Mouse (Mus musculus) ES-E14 (cell line): ENCODE results near the gene Phf10. TPM values are rescaled to one million over a fixed set of nuclear protein-coding genes. Genes with fewer than 3 reads are reported as not detected.
A peak's percentile ranks its signal among the peaks of the same experiment; 100 is the strongest.

Experiments
- DNase-seq: peaks from one replicate; pipeline ENCODE4 v3.0.0-alpha.2; 2013; ENCODE audit warnings: low read depth, low spot score
- H3K27ac ChIP-seq: 2 replicates; pipeline ENCODE4 v1.5.1; 2012; ENCODE audit warnings: low read depth, mild to moderate bottlenecking, low read length, moderate library complexity, mixed read lengths; ENCODE audit not compliant: poor library complexity, insufficient read depth, severe bottlenecking
- H3K36me3 ChIP-seq: 2 replicates; pipeline ENCODE4 v1.6.1; 2012; ENCODE audit warnings: mild to moderate bottlenecking, low read length, moderate library complexity, mixed read lengths; ENCODE audit not compliant: control insufficient read depth, poor library complexity, insufficient read depth, severe bottlenecking
- H3K4me1 ChIP-seq, 2 experiments: fragments of 150-350 bp in 1 of 2; sonication (generic) in 1 of 2; 2 replicates each; pipeline ENCODE4 v1.6.1; 2012; ENCODE audit warnings: low read length in 2 of 2, mild to moderate bottlenecking in 1 of 2, mixed read lengths in 1 of 2; ENCODE audit not compliant: control insufficient read depth in 2 of 2, insufficient read depth in 2 of 2, poor library complexity in 1 of 2
- H3K4me3 ChIP-seq, 2 experiments: fragments of 150-350 bp in 1 of 2; sonication (generic) in 1 of 2; 2 replicates each; pipeline ENCODE4 v1.5.1; 2012; ENCODE audit warnings: low read length in 2 of 2, low read depth in 1 of 2, mild to moderate bottlenecking in 1 of 2, mixed read lengths in 1 of 2; ENCODE audit not compliant: insufficient read depth in 1 of 2, poor library complexity in 1 of 2, severe bottlenecking in 1 of 2
- H3K9ac ChIP-seq: 2 replicates; pipeline ENCODE4 v1.6.1; 2012; ENCODE audit warnings: low read depth, mild to moderate bottlenecking, low read length, mixed read lengths; ENCODE audit not compliant: poor library complexity, insufficient read depth, severe bottlenecking
- H3K9me3 ChIP-seq: fragments of 150-350 bp; sonication (generic); 2 replicates; pipeline ENCODE4 v1.6.1; 2012; ENCODE audit warnings: low read depth, mild to moderate bottlenecking, low read length; ENCODE audit not compliant: control insufficient read depth, insufficient read depth
- CHD2 ChIP-seq: IDR thresholded peaks from 2 replicates; pipeline ENCODE4 v1.6.1; 2014; ENCODE audit warnings: mild to moderate bottlenecking, low read depth, low read length, inconsistent platforms
- HCFC1 ChIP-seq: IDR thresholded peaks from 2 replicates; pipeline ENCODE4 v1.6.1; 2012; ENCODE audit warnings: low read length, inconsistent platforms, borderline replicate concordance; ENCODE audit not compliant: insufficient read depth
- MAFK ChIP-seq: IDR thresholded peaks from 2 replicates; pipeline ENCODE4 v1.6.1; 2014; ENCODE audit warnings: mild to moderate bottlenecking, low read depth, low read length, inconsistent platforms; ENCODE audit not compliant: insufficient read depth
- ZC3H11A ChIP-seq: IDR thresholded peaks from 2 replicates; pipeline ENCODE4 v1.6.1; 2012; ENCODE audit warnings: low read depth, mild to moderate bottlenecking, inconsistent platforms, low read length, borderline replicate concordance
- ZNF384 ChIP-seq: IDR thresholded peaks from 2 replicates; pipeline ENCODE4 v1.6.1; 2012; ENCODE audit warnings: low read depth, low read length, inconsistent platforms
- in situ Hi-C, 2 experiments: fragments of 600-800 bp; cut with MboI; formaldehyde crosslinking; loops; one replicate each; pipeline ENCODE4 v1.15.1; 2025; ENCODE audit warnings: low sequenced_read_pairs in 2 of 2, inconsistent platforms in 1 of 2; ENCODE audit not compliant: unreplicated experiment in 2 of 2
- total RNA-seq: library from RNA; depleted of rRNA; stranded (reverse); fragments of 300-350 nt; gene quantifications from 2 replicates; pipeline ENCODE4 v1.2.3, GENCODE M21; 2012

Phf10 gene
- total RNA-seq, 1 experiment: 65.6 TPM

DNA sequence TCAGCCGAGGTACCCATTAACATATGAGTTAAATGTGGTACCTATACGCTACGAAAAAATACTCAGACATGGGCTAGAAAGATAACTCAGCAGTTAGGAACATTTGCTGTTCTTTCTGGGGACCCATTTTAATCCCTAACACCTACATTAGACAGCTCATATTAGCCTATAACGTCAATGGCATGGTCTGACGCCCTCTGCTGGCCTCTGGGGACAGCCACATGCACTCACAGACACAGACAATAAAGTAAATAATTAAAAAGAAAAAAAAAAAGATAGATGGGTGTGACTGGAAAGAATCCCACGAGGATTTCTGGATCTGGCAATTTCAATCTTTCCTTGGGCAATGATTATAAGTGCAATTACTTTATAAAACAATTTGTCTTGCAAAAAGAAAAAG, 48.7 kb downstream of the Phf10 start:
- H3K27ac ChIP-seq: no peak overlapping the region
- in situ Hi-C loops: no loop called here
- no peak overlapping the region for H3K9ac ChIP-seq
- H3K36me3 ChIP-seq: no peaks in the 10 kb centered on the region
- peak; percentile 36 for DNase-seq
- H3K4me1 ChIP-seq: no peaks in the 10 kb centered on the region
- peak; percentile 57; the same call in 1 of the 2 replicates for TF ChIP-seq ZNF384
- no peak for TF ChIP-seq HCFC1
- H3K9me3 ChIP-seq: no peaks in the 10 kb centered on the region
- H3K4me3 ChIP-seq: no peak overlapping the region

DNA sequence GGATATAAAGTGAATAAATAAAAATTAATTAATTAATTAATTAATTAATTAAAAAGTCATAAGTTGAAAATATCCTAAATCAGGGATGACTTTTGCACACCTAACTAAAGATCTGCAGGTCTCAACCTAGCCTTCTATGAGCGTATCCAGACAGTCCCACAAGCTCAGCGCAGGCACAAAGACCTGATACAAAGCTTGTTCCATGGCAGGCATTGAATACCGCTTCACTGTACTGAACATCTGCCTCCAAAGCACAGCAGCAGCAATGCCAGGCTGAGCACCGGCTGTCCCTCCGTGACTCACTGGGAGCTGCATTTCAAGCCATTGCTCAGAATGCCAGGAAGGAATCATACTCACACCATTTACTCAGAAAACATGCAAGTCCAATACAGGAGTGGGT, 50.3 kb downstream of the Phf10 start:
- Histone ChIP-seq H3K36me3 (no peaks in the 10 kb centered on the region), H3K27ac (no peak overlapping the region), H3K9ac (no peak overlapping the region), H3K9me3 (no peaks in the 10 kb centered on the region), H3K4me1 (no peaks in the 10 kb centered on the region), H3K4me3 (no peak overlapping the region)
- in situ Hi-C loops: no loop called here
- TF ChIP-seq ZC3H11A (no peak), HCFC1 (no peak), CHD2 (no peak), ZNF384 (no peak), MAFK (no peak)
- no peak for DNase-seq

DNA sequence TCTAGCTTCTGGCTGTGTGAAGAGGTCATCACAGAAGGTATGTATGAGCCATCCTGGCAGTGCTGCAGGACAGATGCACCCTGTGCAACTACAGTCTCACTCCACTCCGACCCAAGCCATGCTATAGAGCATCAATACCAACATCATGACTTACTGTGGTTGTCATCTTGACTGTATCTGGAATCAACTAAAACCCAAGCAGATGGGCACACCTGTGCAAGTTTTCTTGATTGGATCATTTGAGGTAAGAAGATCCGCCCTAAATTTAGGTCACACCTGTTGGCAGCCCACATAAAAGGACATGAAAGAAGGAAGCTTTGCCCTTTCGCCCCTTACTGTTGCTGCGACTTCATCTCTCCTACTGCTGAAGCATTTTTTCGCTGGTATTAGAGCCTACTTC, 51.7 kb downstream of the Phf10 start:
- H3K36me3 ChIP-seq: no peaks in the 10 kb centered on the region
- no peak for DNase-seq
- H3K9me3 ChIP-seq: no peaks in the 10 kb centered on the region
- no peak overlapping the region for H3K4me3 ChIP-seq
- no peaks in the 10 kb centered on the region for H3K4me1 ChIP-seq
- no peak overlapping the region for H3K27ac ChIP-seq
- no peak overlapping the region for H3K9ac ChIP-seq
- TF ChIP-seq CHD2 (no peak), HCFC1 (no peak), MAFK (no peak), ZNF384 (no peak), ZC3H11A (no peak)
- in situ Hi-C loops: loop anchor here (10.0 kb wide), 3 partner anchors 365 to 675 kb away; no protein-coding TSS in a partner anchor

DNA sequence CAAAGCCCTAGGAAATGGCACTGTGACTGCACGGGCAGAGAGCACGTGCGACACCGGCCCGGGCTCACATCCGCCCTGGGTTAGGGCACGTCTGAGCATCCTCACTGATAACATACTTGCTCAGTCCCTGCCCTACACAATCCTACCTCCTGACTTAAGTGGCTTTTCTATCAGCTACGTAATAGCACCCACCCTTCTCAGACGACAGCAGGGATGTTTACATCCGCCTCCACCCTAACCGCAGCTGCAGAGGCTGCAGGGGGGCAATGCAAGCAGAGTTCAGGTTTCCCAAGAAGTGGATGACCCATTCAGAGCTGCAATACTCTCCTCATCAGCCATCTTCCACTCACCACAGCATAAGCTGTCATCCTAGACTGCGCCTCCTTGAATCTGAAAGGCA, 53.9 kb downstream of the Phf10 start:
- H3K9ac ChIP-seq: no peak overlapping the region
- no peaks in the 10 kb centered on the region for H3K9me3 ChIP-seq
- H3K36me3 ChIP-seq: no peaks in the 10 kb centered on the region
- in situ Hi-C loops: loop anchor here (10.0 kb wide), 3 partner anchors 362 to 672 kb away; no protein-coding TSS in a partner anchor
- H3K27ac ChIP-seq: no peak overlapping the region
- TF ChIP-seq MAFK (no peak), ZNF384 (no peak)
- no peak overlapping the region for H3K4me3 ChIP-seq
- no peaks in the 10 kb centered on the region for H3K4me1 ChIP-seq
- DNase-seq: no peak

DNA sequence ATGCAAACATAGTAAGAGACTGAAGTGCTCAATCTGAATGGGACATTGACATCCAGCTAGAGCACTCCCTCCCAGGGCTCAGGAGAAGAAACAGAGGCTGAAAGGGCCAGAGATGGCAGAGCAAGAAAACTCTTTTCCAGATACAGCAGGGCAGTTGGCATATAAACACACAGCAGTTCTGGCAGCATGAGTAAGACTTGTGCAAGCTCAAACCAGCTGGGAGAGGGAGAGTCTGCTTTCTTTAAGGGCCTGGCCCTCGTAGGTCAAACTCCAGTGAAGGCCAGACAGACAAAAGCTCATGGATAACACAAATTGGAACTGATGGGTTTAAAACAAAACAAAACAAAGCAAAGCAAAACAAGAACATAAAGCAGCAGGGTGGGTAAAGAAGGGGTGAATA, 54.5 kb downstream of the Phf10 start:
- Histone ChIP-seq H3K36me3 (no peaks in the 10 kb centered on the region), H3K4me3 (no peak overlapping the region), H3K9ac (no peak overlapping the region), H3K27ac (no peak overlapping the region), H3K9me3 (no peaks in the 10 kb centered on the region), H3K4me1 (no peaks in the 10 kb centered on the region)
- no peak for DNase-seq
- no peak for TF ChIP-seq ZNF384
- no peak for TF ChIP-seq ZC3H11A
- in situ Hi-C loops: loop anchor here (10.0 kb wide), 3 partner anchors 362 to 672 kb away; no protein-coding TSS in a partner anchor
